Mouse (Mus musculus): ENCODE results near the gene Orc1. TPM values are rescaled to one million over a fixed set of nuclear protein-coding genes. Genes with fewer than 3 reads are reported as not detected.

Gene Orc1
- polyA plus RNA-seq, 1 experiment, result not detected

GRCm38 (mm10) chr4:108608651-108609050, 29.4 kb downstream of the Orc1 start:
- WGBS, result 93% methylated on average over 3 of the region's 3 CpGs
- Histone ChIP-seq H3K4me3 (ENCODE audit: insufficient read depth, low read depth, low read length) (no peak overlapping the region), H3K27ac (ENCODE audit: insufficient read depth, low read depth, low read length) (no peak overlapping the region), H3K4me1 (ENCODE audit: control insufficient read depth, insufficient read depth, low read length) (no peaks in the 10 kb centered on the region)
- TF ChIP-seq POLR2A (IDR thresholded peaks at IDR 0.05; ENCODE audit: insufficient read depth, low read depth, low read length), result no peak
- no peak for TF ChIP-seq CTCF (IDR thresholded peaks at IDR 0.05; ENCODE audit: insufficient read depth, low read depth, low read length)

DNA sequence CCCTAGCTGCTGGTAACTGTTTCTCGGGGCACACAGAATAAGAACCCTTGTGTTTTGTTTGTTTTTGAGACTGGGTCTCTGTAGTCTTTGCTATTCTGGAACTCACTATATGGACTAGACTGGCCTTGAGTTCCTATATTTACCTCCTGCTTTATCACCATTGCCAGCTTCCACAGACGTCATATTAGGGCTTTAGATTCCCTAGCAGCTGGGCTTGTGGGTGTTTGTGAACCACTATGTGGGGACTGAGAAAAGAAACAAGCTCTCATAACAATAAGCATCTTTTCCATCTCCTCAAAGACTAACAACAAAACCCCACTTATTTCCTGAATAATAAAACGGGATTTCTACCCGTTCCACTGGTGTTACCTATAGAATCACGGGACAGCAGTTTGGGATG, 31.7 kb downstream of the Orc1 start:
- H3K27ac ChIP-seq (ENCODE audit: insufficient read depth, low read depth, low read length), result no peak overlapping the region
- TF ChIP-seq POLR2A (IDR thresholded peaks at IDR 0.05; ENCODE audit: insufficient read depth, low read depth, low read length) (no peak), CTCF (IDR thresholded peaks at IDR 0.05; ENCODE audit: insufficient read depth, low read depth, low read length) (no peak)

DNA sequence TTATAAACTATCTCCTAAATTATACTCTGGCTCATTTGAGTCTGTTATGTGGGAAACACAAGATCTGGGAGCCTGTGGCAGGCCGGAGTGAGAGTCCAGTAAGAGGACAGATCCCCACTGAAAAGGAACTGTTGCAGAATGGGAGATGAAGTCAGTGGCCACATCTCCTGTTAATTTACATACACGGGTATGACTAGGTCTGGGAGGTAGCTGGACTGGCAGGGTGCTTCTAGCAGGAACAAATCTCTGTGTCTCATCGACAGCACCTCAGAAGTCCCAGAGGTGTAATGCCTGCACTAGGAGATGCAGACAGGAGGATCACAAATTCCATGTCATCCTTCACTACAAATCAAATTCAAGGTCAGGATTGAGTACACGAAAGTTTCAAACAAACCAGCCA, 39.4 kb downstream of the Orc1 start:
- WGBS, result 68% methylated on average over 4 of the region's 4 CpGs
- Histone ChIP-seq H3K27ac (ENCODE audit: insufficient read depth, low read depth, low read length) (0 out of 2 replicates have a peak overlapping the region, but pooled peaks have one; percentile 31), H3K4me1 (ENCODE audit: control insufficient read depth, insufficient read depth, low read length) (peaks cover 10% of the 10 kb centered on the region), H3K4me3 (ENCODE audit: insufficient read depth, low read depth, low read length) (no peak overlapping the region)
- TF ChIP-seq CTCF (IDR thresholded peaks at IDR 0.05; ENCODE audit: insufficient read depth, low read depth, low read length) (no peak), POLR2A (IDR thresholded peaks at IDR 0.05; ENCODE audit: insufficient read depth, low read depth, low read length) (no peak)

More for the DNA sequence above, 31.7 kb downstream of the Orc1 start:
- H3K4me1 ChIP-seq (ENCODE audit: control insufficient read depth, insufficient read depth, low read length), result no peaks in the 10 kb centered on the region
- WGBS, result 83% methylated on average over 5 of the region's 5 CpGs
- H3K4me3 ChIP-seq (ENCODE audit: insufficient read depth, low read depth, low read length), result no peak overlapping the region

- Histone ChIP-seq H3K4me3 (ENCODE audit: insufficient read depth, low read depth, low read length) (peak overlapping the region; percentile 80), H3K4me1 (ENCODE audit: control insufficient read depth, insufficient read depth, low read length) (peaks cover 10% of the 10 kb centered on the region), H3K27ac (ENCODE audit: insufficient read depth, low read depth, low read length) (peak overlapping the region; percentile 31; the same call in 1 of the 2 replicates)
- TF ChIP-seq POLR2A (IDR thresholded peaks at IDR 0.05; ENCODE audit: insufficient read depth, low read depth, low read length), result no peak
- no peak for TF ChIP-seq CTCF (IDR thresholded peaks at IDR 0.05; ENCODE audit: insufficient read depth, low read depth, low read length)
- under 1% methylated on average over 10 of the region's 10 CpGs for WGBS
Measured at GRCm38 (mm10) chr4:108619165-108619564, 39.9 kb downstream of the Orc1 start.

- H3K4me1 ChIP-seq (ENCODE audit: control insufficient read depth, insufficient read depth, low read length), result peaks cover 10% of the 10 kb centered on the region
- under 1% methylated on average over 86 of the region's 86 CpGs for WGBS
- TF ChIP-seq POLR2A (IDR thresholded peaks at IDR 0.05; ENCODE audit: insufficient read depth, low read depth, low read length) (peak; percentile 97), CTCF (IDR thresholded peaks at IDR 0.05; ENCODE audit: insufficient read depth, low read depth, low read length) (no peak)
- peak within 1 kb of the TSS; percentile 80 for H3K4me3 ChIP-seq (ENCODE audit: insufficient read depth, low read depth, low read length)
- peak within 1 kb of the TSS; percentile 35 for H3K27ac ChIP-seq (ENCODE audit: insufficient read depth, low read depth, low read length)
Measured at GRCm38 (mm10) chr4:108619587-108620341, 40.5 kb downstream of the Orc1 start, which contains the start of gene Cc2d1b. Gene Cc2d1b (plus strand): TSS chr4:108619940.

DNA sequence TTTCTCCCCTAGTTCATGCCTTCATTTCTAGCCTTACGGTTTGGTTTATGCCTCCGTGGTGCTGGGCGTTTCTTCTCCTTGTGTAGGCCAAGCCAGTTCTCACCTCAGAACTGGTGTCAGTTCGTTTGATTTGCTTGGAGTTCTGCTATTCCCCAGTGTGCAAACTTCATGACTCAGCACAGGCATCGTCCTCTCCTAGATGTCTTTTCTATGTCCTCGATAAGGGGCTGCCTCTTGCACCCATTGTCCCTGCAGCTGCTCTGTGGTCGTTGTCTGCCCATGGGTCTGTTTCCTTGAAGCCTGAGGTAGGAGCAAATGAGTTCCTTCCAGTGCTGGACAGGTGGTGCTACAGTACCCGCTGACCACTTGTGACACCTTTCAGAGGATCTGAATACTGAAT, 41.3 kb downstream of the Orc1 start:
- peak overlapping the region; percentile 80 for H3K4me3 ChIP-seq (ENCODE audit: insufficient read depth, low read depth, low read length)
- peak overlapping the region; percentile 35 for H3K27ac ChIP-seq (ENCODE audit: insufficient read depth, low read depth, low read length)
- TF ChIP-seq POLR2A (IDR thresholded peaks at IDR 0.05; ENCODE audit: insufficient read depth, low read depth, low read length) (no peak), CTCF (IDR thresholded peaks at IDR 0.05; ENCODE audit: insufficient read depth, low read depth, low read length) (no peak)
- WGBS, result 8% methylated on average over 8 of the region's 8 CpGs
- peaks cover 10% of the 10 kb centered on the region for H3K4me1 ChIP-seq (ENCODE audit: control insufficient read depth, insufficient read depth, low read length)

DNA sequence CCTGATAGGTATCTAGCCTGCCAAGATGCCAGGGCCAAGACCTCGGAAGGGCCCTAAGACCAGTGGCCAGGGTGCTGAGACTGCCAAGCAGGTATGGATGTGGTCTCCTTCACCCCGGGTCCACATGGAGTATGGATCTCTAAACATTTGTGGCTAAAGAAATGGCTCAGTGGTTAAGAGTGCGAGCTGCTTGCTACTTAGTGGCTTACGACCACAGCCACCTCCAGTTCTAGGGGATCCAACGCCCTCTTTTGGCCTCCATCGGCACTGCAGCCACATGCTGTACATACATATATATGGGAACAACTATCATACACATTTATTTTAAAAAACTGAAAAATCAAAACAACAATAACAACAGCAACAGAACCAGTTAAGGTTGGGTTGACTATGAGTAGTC, 42.3 kb downstream of the Orc1 start:
- Histone ChIP-seq H3K27ac (ENCODE audit: insufficient read depth, low read depth, low read length) (no peak overlapping the region), H3K4me3 (ENCODE audit: insufficient read depth, low read depth, low read length) (no peak overlapping the region), H3K4me1 (ENCODE audit: control insufficient read depth, insufficient read depth, low read length) (peaks cover 10% of the 10 kb centered on the region)
- TF ChIP-seq POLR2A (IDR thresholded peaks at IDR 0.05; ENCODE audit: insufficient read depth, low read depth, low read length) (no peak), CTCF (IDR thresholded peaks at IDR 0.05; ENCODE audit: insufficient read depth, low read depth, low read length) (no peak)
- WGBS, result 98% methylated on average over 6 of the region's 6 CpGs

- H3K4me3 ChIP-seq (ENCODE audit: insufficient read depth, low read depth, low read length), result no peak overlapping the region
- no peak for TF ChIP-seq CTCF (IDR thresholded peaks at IDR 0.05; ENCODE audit: insufficient read depth, low read depth, low read length)
- no peak for TF ChIP-seq POLR2A (IDR thresholded peaks at IDR 0.05; ENCODE audit: insufficient read depth, low read depth, low read length)
- H3K27ac ChIP-seq (ENCODE audit: insufficient read depth, low read depth, low read length), result no peak overlapping the region
- H3K4me1 ChIP-seq (ENCODE audit: control insufficient read depth, insufficient read depth, low read length), result no peaks in the 10 kb centered on the region
- 81% methylated on average over 5 of the region's 5 CpGs for WGBS
Measured at GRCm38 (mm10) chr4:108627066-108627465, 47.8 kb downstream of the Orc1 start.

GRCm38 (mm10) chr4:108629363-108629880, 50.2 kb downstream of the Orc1 start:
- Histone ChIP-seq H3K4me3 (ENCODE audit: insufficient read depth, low read depth, low read length) (no peak overlapping the region), H3K4me1 (ENCODE audit: control insufficient read depth, insufficient read depth, low read length) (no peaks in the 10 kb centered on the region), H3K27ac (ENCODE audit: insufficient read depth, low read depth, low read length) (no peak overlapping the region)
- 84% methylated on average over 7 of the region's 7 CpGs for WGBS
- TF ChIP-seq POLR2A (IDR thresholded peaks at IDR 0.05; ENCODE audit: insufficient read depth, low read depth, low read length), result no peak
- TF ChIP-seq CTCF (IDR thresholded peaks at IDR 0.05; ENCODE audit: insufficient read depth, low read depth, low read length), result no peak
